Mouse (Mus musculus) heart, embryonic 13.5 days (tissue): ENCODE measurements around the gene Psmb3. TPM values are rescaled to one million over a fixed set of nuclear protein-coding genes. Genes with fewer than 3 reads are reported as not detected.

Source experiments
- ATAC-seq: fragments of 200-750 bp; cut with Nextera tagmentation; 2 replicates; pipeline ENCODE4 v1.8.0; 2017; ENCODE audit warnings: moderate TSS enrichment; ENCODE audit not compliant: insufficient number of reproducible peaks, low FRiP score, low TSS enrichment; ENCODE audit errors: extremely low read depth
- H3K27ac ChIP-seq: fragments of 300-500 bp; sonication (generic); replicated peaks from 2 replicates; pipeline ENCODE4 v1.5.1; 2015; ENCODE audit warnings: moderate library complexity, mild to moderate bottlenecking, inconsistent platforms
- H3K27me3 ChIP-seq: fragments of 300-500 bp; sonication (generic); replicated peaks from 2 replicates; pipeline ENCODE4 v1.6.1; 2015; ENCODE audit warnings: mild to moderate bottlenecking, inconsistent platforms
- H3K36me3 ChIP-seq: fragments of 300-500 bp; sonication (generic); 2 replicates; pipeline ENCODE4 v1.6.1; 2015; ENCODE audit warnings: mild to moderate bottlenecking, inconsistent platforms
- H3K4me1 ChIP-seq: fragments of 300-500 bp; sonication (generic); 2 replicates; pipeline ENCODE4 v1.6.1; 2015; ENCODE audit warnings: inconsistent platforms
- H3K4me2 ChIP-seq: fragments of 300-500 bp; sonication (generic); 2 replicates; pipeline ENCODE4 v1.6.1; 2015; ENCODE audit warnings: inconsistent platforms, mild to moderate bottlenecking, moderate library complexity
- H3K4me3 ChIP-seq: fragments of 300-500 bp; sonication (generic); 2 replicates; pipeline ENCODE4 v1.5.1; 2015; ENCODE audit warnings: moderate library complexity, mild to moderate bottlenecking, inconsistent platforms
- H3K9ac ChIP-seq: fragments of 300-500 bp; sonication (generic); 2 replicates; pipeline ENCODE4 v1.6.1; 2015; ENCODE audit warnings: inconsistent platforms, mild to moderate bottlenecking, moderate library complexity
- H3K9me3 ChIP-seq: fragments of 300-500 bp; sonication (generic); 2 replicates; pipeline ENCODE4 v1.6.1; 2016; ENCODE audit warnings: inconsistent platforms
- WGBS: fragments of 180-500 bp; shearing (Covaris S2); methylation state at CpG from one replicate; pipeline ENCODE4 v1.1.7; 2015; ENCODE audit warnings: mixed read lengths; 5-methylcytosine and 5-hydroxymethylcytosine counted together
- polyA plus RNA-seq: library from polyadenylated mRNA; unstranded; fragments of >200 nt; fragmentation: Nextera tagmentation; extraction: Ambion mirVana; gene quantifications from 2 replicates; pipeline ENCODE4 v1.2.1, GENCODE M21; 2015

Gene Psmb3
- polyA plus RNA-seq, 1 experiment from 2014 or later = 371 TPM

GRCm38 (mm10) chr11:97684063-97684680, 19.0 kb upstream of the Psmb3 start:
- Histone ChIP-seq H3K36me3 (peaks cover 51% of the 10 kb centered on the region), H3K4me3 (no peak overlapping the region), H3K27me3 (no peaks in the 10 kb centered on the region), H3K9me3 (no peaks in the 10 kb centered on the region), H3K4me2 (no peak overlapping the region), H3K4me1 (peaks cover 51% of the 10 kb centered on the region), H3K27ac (no peak overlapping the region), H3K9ac (no peak overlapping the region)
- no peak for ATAC-seq
- whole genome bisulfite sequencing = 76% methylated on average over 6 of the region's 6 CpGs

GRCm38 (mm10) chr11:97684766-97685165, 18.4 kb upstream of the Psmb3 start:
- Histone ChIP-seq H3K4me1 (peaks cover 49% of the 10 kb centered on the region), H3K4me3 (no peak overlapping the region), H3K27me3 (no peaks in the 10 kb centered on the region), H3K36me3 (peaks cover 50% of the 10 kb centered on the region), H3K4me2 (no peak overlapping the region), H3K9me3 (no peaks in the 10 kb centered on the region), H3K27ac (peak overlapping the region; percentile 77; the same call in 1 of the 2 replicates), H3K9ac (peak overlapping the region; percentile 77; the same call in 1 of the 2 replicates)
- 50% methylated on average over 7 of the region's 7 CpGs for WGBS
- no peak for ATAC-seq

GRCm38 (mm10) chr11:97685613-97686321, 17.4 kb upstream of the Psmb3 start, which contains the start of gene Cisd3:
Cisd3 (plus strand) TSS chr11:97685826.
- Histone ChIP-seq H3K9ac (peak within 1 kb of the TSS; percentile 77), H3K36me3 (peaks cover 50% of the 10 kb centered on the region), H3K4me3 (peak within 1 kb of the TSS; percentile 50), H3K4me2 (peak within 1 kb of the TSS; percentile 77), H3K27ac (peak within 1 kb of the TSS; percentile 77), H3K27me3 (no peaks in the 10 kb centered on the region), H3K9me3 (no peaks in the 10 kb centered on the region), H3K4me1 (peaks cover 39% of the 10 kb centered on the region)
- under 1% methylated on average over 43 of the region's 43 CpGs for whole genome bisulfite sequencing
- ATAC-seq = peak; percentile 85

- ATAC-seq = no peak
- peak overlapping the region; percentile 53; the same call in 1 of the 2 replicates for H3K27ac ChIP-seq
- H3K4me1 ChIP-seq = peaks cover 39% of the 10 kb centered on the region
- H3K36me3 ChIP-seq = peaks cover 51% of the 10 kb centered on the region
- H3K9ac ChIP-seq = peak overlapping the region; percentile 77
- H3K4me2 ChIP-seq = peak overlapping the region; percentile 77
- WGBS = 62% methylated on average over 11 of the region's 11 CpGs
- H3K27me3 ChIP-seq = no peaks in the 10 kb centered on the region
- H3K4me3 ChIP-seq = peak overlapping the region; percentile 50
- H3K9me3 ChIP-seq = no peaks in the 10 kb centered on the region
Measured at GRCm38 (mm10) chr11:97686322-97686908, 16.8 kb upstream of the Psmb3 start.

GRCm38 (mm10) chr11:97687061-97687460, 16.1 kb upstream of the Psmb3 start:
- Histone ChIP-seq H3K27me3 (no peaks in the 10 kb centered on the region), H3K36me3 (peaks cover 51% of the 10 kb centered on the region), H3K4me3 (no peak overlapping the region), H3K27ac (no peak overlapping the region), H3K9ac (peak overlapping the region; percentile 77), H3K9me3 (no peaks in the 10 kb centered on the region), H3K4me1 (peaks cover 33% of the 10 kb centered on the region), H3K4me2 (0 out of 2 replicates have a peak overlapping the region, but pooled peaks have one; percentile 0)
- no peak for ATAC-seq
- 81% methylated on average over 3 of the region's 3 CpGs for WGBS

- Histone ChIP-seq H3K36me3 (peaks cover 54% of the 10 kb centered on the region), H3K4me3 (no peak overlapping the region)
Measured at GRCm38 (mm10) chr11:97689861-97690260, 13.3 kb upstream of the Psmb3 start.

GRCm38 (mm10) chr11:97694435-97694834, 8.8 kb upstream of the Psmb3 start:
- Histone ChIP-seq H3K4me1 (peaks cover 46% of the 10 kb centered on the region), H3K27me3 (no peaks in the 10 kb centered on the region), H3K36me3 (peaks cover 40% of the 10 kb centered on the region), H3K9ac (peak overlapping the region; percentile 44; the same call in 1 of the 2 replicates), H3K27ac (peak overlapping the region; percentile 70), H3K4me3 (no peak overlapping the region), H3K9me3 (no peaks in the 10 kb centered on the region), H3K4me2 (peak overlapping the region; percentile 21; the same call in 1 of the 2 replicates)
- 80% methylated on average over 4 of the region's 4 CpGs for WGBS
- no peak for ATAC-seq

More at GRCm38 (mm10) chr11:97689861-97690260, 13.3 kb upstream of the Psmb3 start:
- WGBS = 29% methylated on average over 10 of the region's 10 CpGs
- H3K4me2 ChIP-seq = no peak overlapping the region
- no peaks in the 10 kb centered on the region for H3K27me3 ChIP-seq
- no peak overlapping the region for H3K27ac ChIP-seq
- no peak for ATAC-seq
- H3K9me3 ChIP-seq = no peaks in the 10 kb centered on the region
- H3K4me1 ChIP-seq = peaks cover 34% of the 10 kb centered on the region
- H3K9ac ChIP-seq = no peak overlapping the region

GRCm38 (mm10) chr11:97694921-97695711, 8.1 kb upstream of the Psmb3 start:
- ATAC-seq = no peak
- Histone ChIP-seq H3K9ac (peak overlapping the region; percentile 44), H3K4me3 (no peak overlapping the region; the same call in 1 of the 2 replicates), H3K27ac (peak overlapping the region; percentile 70), H3K4me1 (peaks cover 46% of the 10 kb centered on the region), H3K4me2 (peak overlapping the region; percentile 21), H3K36me3 (peaks cover 34% of the 10 kb centered on the region), H3K27me3 (no peaks in the 10 kb centered on the region), H3K9me3 (no peaks in the 10 kb centered on the region)
- WGBS = 57% methylated on average over 17 of the region's 17 CpGs

- Histone ChIP-seq H3K4me2 (peak overlapping the region; percentile 21), H3K27ac (peak overlapping the region; percentile 70), H3K4me1 (peaks cover 47% of the 10 kb centered on the region), H3K36me3 (peaks cover 26% of the 10 kb centered on the region), H3K9me3 (no peaks in the 10 kb centered on the region), H3K9ac (peak overlapping the region; percentile 44), H3K4me3 (peak overlapping the region; percentile 8; the same call in 1 of the 2 replicates), H3K27me3 (no peaks in the 10 kb centered on the region)
- WGBS = 62% methylated on average over 9 of the region's 9 CpGs
- no peak for ATAC-seq
Measured at GRCm38 (mm10) chr11:97695712-97696401, 7.3 kb upstream of the Psmb3 start.

GRCm38 (mm10) chr11:97696669-97697068, 6.5 kb upstream of the Psmb3 start:
- no peak for ATAC-seq
- H3K9ac ChIP-seq = no peak overlapping the region
- H3K4me1 ChIP-seq = peaks cover 55% of the 10 kb centered on the region

More at GRCm38 (mm10) chr11:97696669-97697068, 6.5 kb upstream of the Psmb3 start:
- Histone ChIP-seq H3K4me2 (peak overlapping the region; percentile 97), H3K36me3 (peaks cover 18% of the 10 kb centered on the region), H3K27ac (no peak overlapping the region), H3K27me3 (no peaks in the 10 kb centered on the region), H3K9me3 (no peaks in the 10 kb centered on the region), H3K4me3 (no peak overlapping the region)
- 79% methylated on average over 8 of the region's 8 CpGs for WGBS
